Mouse (Mus musculus): ENCODE results near the gene Tmem121b. TPM values are rescaled to one million over a fixed set of nuclear protein-coding genes. Genes with fewer than 3 reads are reported as not detected.
A peak's percentile ranks its signal among the peaks of the same experiment; 100 is the strongest.

The Tmem121b gene
- polyA plus RNA-seq, 1 experiment from 2014 or later: 0.27 TPM

GRCm38 (mm10) chr6:120465393-120465792, 28.2 kb downstream of the Tmem121b start:
- no peak overlapping the region for H3K9ac ChIP-seq (ENCODE audit: low read length)
- H3K36me3 ChIP-seq (ENCODE audit: control insufficient read depth, insufficient read depth, low read length): no peaks in the 10 kb centered on the region
- ATAC-seq (replicated peaks; ENCODE audit: low FRiP score, low TSS enrichment, low read depth): no peak
- 48% methylated on average over 4 of the region's 4 CpGs for whole genome bisulfite sequencing
- peaks cover 12% of the 10 kb centered on the region for H3K4me1 ChIP-seq (replicated peaks; ENCODE audit: control insufficient read depth, insufficient read depth, low read length)
- no peak overlapping the region for H3K27ac ChIP-seq (ENCODE audit: low read depth)
- H3K4me2 ChIP-seq (ENCODE audit: low read length): no peak overlapping the region
- H3K9me3 ChIP-seq (ENCODE audit: control insufficient read depth, low read length): no peaks in the 10 kb centered on the region
- peaks cover 41% of the 10 kb centered on the region for H3K27me3 ChIP-seq (replicated peaks; ENCODE audit: control insufficient read depth, insufficient read depth, low read length)
- no peak for DNase-seq (ENCODE audit: low spot score)
- no peak overlapping the region for H3K4me3 ChIP-seq (ENCODE audit: low read depth, low read length)

GRCm38 (mm10) chr6:120464406-120464939, 29.1 kb downstream of the Tmem121b start:
- no peak for ATAC-seq (replicated peaks; ENCODE audit: low FRiP score, low TSS enrichment, low read depth)
- Histone ChIP-seq H3K9me3 (ENCODE audit: control insufficient read depth, low read length) (no peaks in the 10 kb centered on the region), H3K4me2 (ENCODE audit: low read length) (peak overlapping the region; percentile 65), H3K9ac (ENCODE audit: low read length) (no peak overlapping the region), H3K4me3 (ENCODE audit: low read depth, low read length) (peak overlapping the region; percentile 56), H3K27ac (ENCODE audit: low read depth) (no peak overlapping the region), H3K4me1 (replicated peaks; ENCODE audit: control insufficient read depth, insufficient read depth, low read length) (peaks cover 12% of the 10 kb centered on the region), H3K36me3 (ENCODE audit: control insufficient read depth, insufficient read depth, low read length) (no peaks in the 10 kb centered on the region), H3K27me3 (replicated peaks; ENCODE audit: control insufficient read depth, insufficient read depth, low read length) (peaks cover 41% of the 10 kb centered on the region)
- WGBS: 46% methylated on average over 9 of the region's 9 CpGs
- DNase-seq (ENCODE audit: low spot score): no peak

- Histone ChIP-seq H3K36me3 (ENCODE audit: control insufficient read depth, insufficient read depth, low read length) (no peaks in the 10 kb centered on the region), H3K4me2 (ENCODE audit: low read length) (peak overlapping the region; percentile 65), H3K4me1 (replicated peaks; ENCODE audit: control insufficient read depth, insufficient read depth, low read length) (peaks cover 12% of the 10 kb centered on the region), H3K9me3 (ENCODE audit: control insufficient read depth, low read length) (no peaks in the 10 kb centered on the region), H3K4me3 (ENCODE audit: low read depth, low read length) (peak overlapping the region; percentile 56), H3K27ac (ENCODE audit: low read depth) (no peak overlapping the region), H3K27me3 (replicated peaks; ENCODE audit: control insufficient read depth, insufficient read depth, low read length) (peaks cover 41% of the 10 kb centered on the region), H3K9ac (ENCODE audit: low read length) (peak overlapping the region; percentile 58; the same call in 1 of the 2 replicates)
- ATAC-seq (replicated peaks; ENCODE audit: low FRiP score, low TSS enrichment, low read depth) (no peak), DNase-seq (ENCODE audit: low spot score) (no peak)
- 6% methylated on average over 11 of the region's 11 CpGs for WGBS
Observed at GRCm38 (mm10) chr6:120463884-120464283, 29.7 kb downstream of the Tmem121b start.

- H3K9me3 ChIP-seq (ENCODE audit: control insufficient read depth, low read length): no peaks in the 10 kb centered on the region
- no peak within 1 kb of the TSS for H3K27ac ChIP-seq (ENCODE audit: low read depth)
- H3K9ac ChIP-seq (ENCODE audit: low read length): peak within 1 kb of the TSS; percentile 58
- H3K4me3 ChIP-seq (ENCODE audit: low read depth, low read length): peak within 1 kb of the TSS; percentile 56
- WGBS: under 1% methylated on average over 79 of the region's 90 CpGs
- DNase-seq (ENCODE audit: low spot score) (peak; percentile 86), ATAC-seq (replicated peaks; ENCODE audit: low FRiP score, low TSS enrichment, low read depth) (peak; percentile 93)
- H3K27me3 ChIP-seq (replicated peaks; ENCODE audit: control insufficient read depth, insufficient read depth, low read length): peaks cover 41% of the 10 kb centered on the region
- peaks cover 12% of the 10 kb centered on the region for H3K4me1 ChIP-seq (replicated peaks; ENCODE audit: control insufficient read depth, insufficient read depth, low read length)
- no peaks in the 10 kb centered on the region for H3K36me3 ChIP-seq (ENCODE audit: control insufficient read depth, insufficient read depth, low read length)
- H3K4me2 ChIP-seq (ENCODE audit: low read length): peak within 1 kb of the TSS; percentile 65
Observed at GRCm38 (mm10) chr6:120463086-120463871, 30.3 kb downstream of the Tmem121b start, which contains the start of gene Il17ra. Gene Il17ra, plus strand, starts transcription at chr6:120463247.

GRCm38 (mm10) chr6:120462251-120462650, 31.4 kb downstream of the Tmem121b start:
- ATAC-seq (replicated peaks; ENCODE audit: low FRiP score, low TSS enrichment, low read depth) (no peak), DNase-seq (ENCODE audit: low spot score) (no peak)
- Histone ChIP-seq H3K4me2 (ENCODE audit: low read length) (no peak overlapping the region), H3K27ac (ENCODE audit: low read depth) (no peak overlapping the region), H3K4me3 (ENCODE audit: low read depth, low read length) (no peak overlapping the region), H3K36me3 (ENCODE audit: control insufficient read depth, insufficient read depth, low read length) (no peaks in the 10 kb centered on the region), H3K4me1 (replicated peaks; ENCODE audit: control insufficient read depth, insufficient read depth, low read length) (peaks cover 12% of the 10 kb centered on the region), H3K9me3 (ENCODE audit: control insufficient read depth, low read length) (no peaks in the 10 kb centered on the region), H3K27me3 (replicated peaks; ENCODE audit: control insufficient read depth, insufficient read depth, low read length) (peaks cover 41% of the 10 kb centered on the region), H3K9ac (ENCODE audit: low read length) (no peak overlapping the region)
- 52% methylated on average over 6 of the region's 6 CpGs for WGBS

DNA sequence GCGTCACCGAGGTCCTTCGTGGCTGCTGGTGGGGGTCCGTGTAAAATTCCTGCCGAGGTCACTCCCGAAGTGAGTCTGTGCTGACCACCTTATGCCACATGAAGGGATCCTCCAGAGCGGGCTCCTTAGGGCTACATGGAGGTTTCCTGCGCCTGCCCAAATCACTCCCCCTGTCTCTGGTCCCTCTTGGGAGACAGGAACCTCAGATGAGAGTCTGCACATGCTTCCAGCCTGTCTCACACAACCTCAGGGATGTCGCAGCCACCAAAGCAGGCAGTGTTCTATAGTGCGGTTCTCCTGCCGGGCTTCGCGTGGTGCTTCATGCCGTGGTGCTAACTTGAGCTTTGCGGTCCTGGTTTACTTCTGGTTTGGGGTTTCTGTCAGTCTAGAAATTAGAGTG, 32.4 kb downstream of the Tmem121b start:
- Histone ChIP-seq H3K9ac (ENCODE audit: low read length) (no peak overlapping the region), H3K27ac (ENCODE audit: low read depth) (no peak overlapping the region), H3K4me3 (ENCODE audit: low read depth, low read length) (no peak overlapping the region), H3K36me3 (ENCODE audit: control insufficient read depth, insufficient read depth, low read length) (no peaks in the 10 kb centered on the region), H3K9me3 (ENCODE audit: control insufficient read depth, low read length) (no peaks in the 10 kb centered on the region), H3K4me2 (ENCODE audit: low read length) (no peak overlapping the region), H3K4me1 (replicated peaks; ENCODE audit: control insufficient read depth, insufficient read depth, low read length) (peaks cover 12% of the 10 kb centered on the region), H3K27me3 (replicated peaks; ENCODE audit: control insufficient read depth, insufficient read depth, low read length) (peaks cover 41% of the 10 kb centered on the region)
- DNase-seq (ENCODE audit: low spot score): no peak
- ATAC-seq (replicated peaks; ENCODE audit: low FRiP score, low TSS enrichment, low read depth): no peak
- 66% methylated on average over 15 of the region's 15 CpGs for WGBS

- Histone ChIP-seq H3K9ac (ENCODE audit: low read length) (no peak overlapping the region), H3K9me3 (ENCODE audit: control insufficient read depth, low read length) (no peaks in the 10 kb centered on the region), H3K27me3 (replicated peaks; ENCODE audit: control insufficient read depth, insufficient read depth, low read length) (peaks cover 18% of the 10 kb centered on the region; the same call in 1 of the 2 replicates), H3K4me2 (ENCODE audit: low read length) (no peak overlapping the region), H3K36me3 (ENCODE audit: control insufficient read depth, insufficient read depth, low read length) (no peaks in the 10 kb centered on the region), H3K4me3 (ENCODE audit: low read depth, low read length) (no peak overlapping the region), H3K27ac (ENCODE audit: low read depth) (no peak overlapping the region), H3K4me1 (replicated peaks; ENCODE audit: control insufficient read depth, insufficient read depth, low read length) (no peaks in the 10 kb centered on the region)
- WGBS: 88% methylated on average over 5 of the region's 5 CpGs
- DNase-seq (ENCODE audit: low spot score): no peak
- ATAC-seq (replicated peaks; ENCODE audit: low FRiP score, low TSS enrichment, low read depth): no peak
Observed at GRCm38 (mm10) chr6:120457751-120458150, 35.9 kb downstream of the Tmem121b start.

DNA sequence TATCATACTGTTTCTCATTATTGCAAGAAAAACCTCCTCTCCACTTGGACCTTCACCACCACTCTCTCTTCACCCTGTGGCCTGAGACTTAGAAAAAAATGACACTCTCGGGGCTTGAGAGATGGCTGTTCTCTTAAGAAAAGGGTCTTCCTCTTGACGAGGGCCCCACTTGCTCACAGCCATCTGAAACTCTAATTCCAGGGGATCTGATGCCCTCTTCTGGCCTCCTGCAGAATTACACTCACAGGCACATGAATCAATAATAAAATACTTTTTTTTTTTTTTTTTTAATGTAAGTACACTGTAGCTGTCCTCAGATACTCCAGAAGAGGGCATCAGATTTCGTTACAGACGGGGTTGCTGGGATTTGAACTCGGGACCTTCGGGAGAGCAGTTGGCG, 36.5 kb downstream of the Tmem121b start:
- 67% methylated on average over 7 of the region's 7 CpGs for WGBS
- no peaks in the 10 kb centered on the region for H3K4me1 ChIP-seq (replicated peaks; ENCODE audit: control insufficient read depth, insufficient read depth, low read length)

More for the DNA sequence above, 36.5 kb downstream of the Tmem121b start:
- H3K9me3 ChIP-seq (ENCODE audit: control insufficient read depth, low read length): no peaks in the 10 kb centered on the region
- ATAC-seq (replicated peaks; ENCODE audit: low FRiP score, low TSS enrichment, low read depth): no peak
- DNase-seq (ENCODE audit: low spot score): no peak
- H3K4me3 ChIP-seq (ENCODE audit: low read depth, low read length): no peak overlapping the region
- no peak overlapping the region for H3K9ac ChIP-seq (ENCODE audit: low read length)
- H3K4me2 ChIP-seq (ENCODE audit: low read length): no peak overlapping the region
- H3K27ac ChIP-seq (ENCODE audit: low read depth): no peak overlapping the region
- H3K27me3 ChIP-seq (replicated peaks; ENCODE audit: control insufficient read depth, insufficient read depth, low read length): peaks cover 12% of the 10 kb centered on the region; the same call in 1 of the 2 replicates
- H3K36me3 ChIP-seq (ENCODE audit: control insufficient read depth, insufficient read depth, low read length): no peaks in the 10 kb centered on the region

Measured in intestine, embryonic 14.5 days (tissue).